Mouse (Mus musculus): ENCODE data around the gene Arcn1. TPM values are rescaled to one million over a fixed set of nuclear protein-coding genes. Genes with fewer than 3 reads are reported as not detected.
"Not testable (repeated sequence)": the region's sequence is repeated elsewhere in the genome, so short reads cannot be mapped to it uniquely, and the experiment has no call there.

Arcn1 gene
- polyA plus RNA-seq, 1 experiment: 76.9 TPM

- DNase-seq (ENCODE audit: low read depth): peak; percentile 94
- 0 out of 2 replicates have a peak, but pooled peaks have one; percentile 15 for TF ChIP-seq POLR2A (IDR thresholded peaks at IDR 0.05; ENCODE audit: borderline replicate concordance, extremely low read depth, insufficient read depth, insufficient read length, poor library complexity, severe bottlenecking)
- TF ChIP-seq CTCF (IDR thresholded peaks at IDR 0.05; ENCODE audit: borderline replicate concordance, extremely low read depth, insufficient read depth, insufficient read length): no peak
These were observed 31.7 kb upstream of the Arcn1 start, which contains the start of gene Tmem25 for GRCm38 (mm10) chr9:44799102-44799957. TSS of gene Tmem25 (minus strand) at chr9:44799307.

GRCm38 (mm10) chr9:44798298-44798697, 30.7 kb upstream of the Arcn1 start:
- TF ChIP-seq POLR2A (IDR thresholded peaks at IDR 0.05; ENCODE audit: borderline replicate concordance, extremely low read depth, insufficient read depth, insufficient read length, poor library complexity, severe bottlenecking) (no peak), CTCF (IDR thresholded peaks at IDR 0.05; ENCODE audit: borderline replicate concordance, extremely low read depth, insufficient read depth, insufficient read length) (no peak)
- no peak for DNase-seq (ENCODE audit: low read depth)

- DNase-seq (ENCODE audit: low read depth): no peak
- no peak for TF ChIP-seq POLR2A (IDR thresholded peaks at IDR 0.05; ENCODE audit: borderline replicate concordance, extremely low read depth, insufficient read depth, insufficient read length, poor library complexity, severe bottlenecking)
- TF ChIP-seq CTCF (IDR thresholded peaks at IDR 0.05; ENCODE audit: borderline replicate concordance, extremely low read depth, insufficient read depth, insufficient read length): no peak
These were observed 25.2 kb upstream of the Arcn1 start for GRCm38 (mm10) chr9:44792842-44793241.

GRCm38 (mm10) chr9:44772750-44773651, 5.4 kb upstream of the Arcn1 start:
- TF ChIP-seq CTCF (IDR thresholded peaks at IDR 0.05; ENCODE audit: borderline replicate concordance, extremely low read depth, insufficient read depth, insufficient read length) (peak; percentile 85), POLR2A (IDR thresholded peaks at IDR 0.05; ENCODE audit: borderline replicate concordance, extremely low read depth, insufficient read depth, insufficient read length, poor library complexity, severe bottlenecking) (peak; percentile 63; the same call in 1 of the 2 replicates)

GRCm38 (mm10) chr9:44772392-44772749, 4.7 kb upstream of the Arcn1 start:
- no peak for TF ChIP-seq POLR2A (IDR thresholded peaks at IDR 0.05; ENCODE audit: borderline replicate concordance, extremely low read depth, insufficient read depth, insufficient read length, poor library complexity, severe bottlenecking)
- no peak for TF ChIP-seq CTCF (IDR thresholded peaks at IDR 0.05; ENCODE audit: borderline replicate concordance, extremely low read depth, insufficient read depth, insufficient read length)
- no peak for DNase-seq (ENCODE audit: low read depth)

More at GRCm38 (mm10) chr9:44772750-44773651, 5.4 kb upstream of the Arcn1 start:
- peak; percentile 99 for DNase-seq (ENCODE audit: low read depth)

GRCm38 (mm10) chr9:44771376-44771775, 3.7 kb upstream of the Arcn1 start:
- DNase-seq (ENCODE audit: low read depth): no peak
- TF ChIP-seq CTCF (IDR thresholded peaks at IDR 0.05; ENCODE audit: borderline replicate concordance, extremely low read depth, insufficient read depth, insufficient read length) (no peak), POLR2A (IDR thresholded peaks at IDR 0.05; ENCODE audit: borderline replicate concordance, extremely low read depth, insufficient read depth, insufficient read length, poor library complexity, severe bottlenecking) (no peak)

- not testable (repeated sequence) for DNase-seq (ENCODE audit: low read depth)
These were observed 367 bp upstream of the Arcn1 start for GRCm38 (mm10) chr9:44768029-44768394.

- no peak for DNase-seq (ENCODE audit: low read depth)
- no peak for TF ChIP-seq CTCF (IDR thresholded peaks at IDR 0.05; ENCODE audit: borderline replicate concordance, extremely low read depth, insufficient read depth, insufficient read length)
- TF ChIP-seq POLR2A (IDR thresholded peaks at IDR 0.05; ENCODE audit: borderline replicate concordance, extremely low read depth, insufficient read depth, insufficient read length, poor library complexity, severe bottlenecking): no peak
These were observed 6.8 kb downstream of the Arcn1 start for GRCm38 (mm10) chr9:44760873-44761272.

GRCm38 (mm10) chr9:44748473-44748872, 19.2 kb downstream of the Arcn1 start:
- TF ChIP-seq POLR2A (IDR thresholded peaks at IDR 0.05; ENCODE audit: borderline replicate concordance, extremely low read depth, insufficient read depth, insufficient read length, poor library complexity, severe bottlenecking) (no peak), CTCF (IDR thresholded peaks at IDR 0.05; ENCODE audit: borderline replicate concordance, extremely low read depth, insufficient read depth, insufficient read length) (no peak)
- no peak for DNase-seq (ENCODE audit: low read depth)

- TF ChIP-seq POLR2A (IDR thresholded peaks at IDR 0.05; ENCODE audit: borderline replicate concordance, extremely low read depth, insufficient read depth, insufficient read length, poor library complexity, severe bottlenecking) (no peak), CTCF (IDR thresholded peaks at IDR 0.05; ENCODE audit: borderline replicate concordance, extremely low read depth, insufficient read depth, insufficient read length) (no peak)
- no peak for DNase-seq (ENCODE audit: low read depth)
These were observed 20.3 kb downstream of the Arcn1 start for GRCm38 (mm10) chr9:44747341-44747740.

GRCm38 (mm10) chr9:44746666-44747065, 21.0 kb downstream of the Arcn1 start:
- TF ChIP-seq CTCF (IDR thresholded peaks at IDR 0.05; ENCODE audit: borderline replicate concordance, extremely low read depth, insufficient read depth, insufficient read length): no peak
- DNase-seq (ENCODE audit: low read depth): no peak

Measured in brain, embryonic 14.5 days (tissue).